Mouse (Mus musculus) limb, embryonic 14.5 days (tissue): ENCODE data around the gene Traf3ip2. TPM values are rescaled to one million over a fixed set of nuclear protein-coding genes. Genes with fewer than 3 reads are reported as not detected.

Source experiments
- ATAC-seq: fragments of 200-750 bp; cut with Nextera tagmentation; 2 replicates; pipeline ENCODE4 v1.8.0; 2017; ENCODE audit warnings: low read depth, moderate number of reproducible peaks, moderate TSS enrichment; ENCODE audit not compliant: low FRiP score
- DNase-seq: peaks from one replicate; pipeline ENCODE4 v3.0.0-alpha.2; 2015; ENCODE audit warnings: low spot score
- H3K27ac ChIP-seq: fragments of 300-500 bp; sonication (generic); replicated peaks from 2 replicates; pipeline ENCODE4 v1.5.1; 2014; ENCODE audit warnings: low read depth, mild to moderate bottlenecking, low read length, moderate library complexity, mixed read lengths
- H3K27me3 ChIP-seq: fragments of 300-500 bp; sonication (generic); 2 replicates; pipeline ENCODE4 v1.6.1; 2014; ENCODE audit warnings: low read length, mixed read lengths; ENCODE audit not compliant: control insufficient read depth, insufficient read depth
- H3K36me3 ChIP-seq: fragments of 300-500 bp; sonication (generic); 2 replicates; pipeline ENCODE4 v1.6.1; 2014; ENCODE audit warnings: mild to moderate bottlenecking, low read length, moderate library complexity, mixed read lengths; ENCODE audit not compliant: control insufficient read depth, insufficient read depth
- H3K4me1 ChIP-seq: fragments of 300-500 bp; sonication (generic); 2 replicates; pipeline ENCODE4 v1.6.1; 2014; ENCODE audit warnings: antibody characterized with exemption, low read length, mixed read lengths; ENCODE audit not compliant: control insufficient read depth, insufficient read depth
- H3K4me2 ChIP-seq: fragments of 300-500 bp; sonication (generic); replicated peaks from 2 replicates; pipeline ENCODE4 v1.6.1; 2014; ENCODE audit warnings: low read depth, mild to moderate bottlenecking, low read length, moderate library complexity; ENCODE audit not compliant: severe bottlenecking
- H3K4me3 ChIP-seq: fragments of 300-500 bp; sonication (generic); replicated peaks from 2 replicates; pipeline ENCODE4 v1.5.1; 2014; ENCODE audit warnings: low read length
- H3K9ac ChIP-seq: fragments of 300-500 bp; sonication (generic); 2 replicates; pipeline ENCODE4 v1.6.1; 2014; ENCODE audit warnings: mild to moderate bottlenecking, low read depth, low read length, moderate library complexity; ENCODE audit not compliant: severe bottlenecking
- H3K9me3 ChIP-seq: fragments of 300-500 bp; sonication (generic); 2 replicates; pipeline ENCODE4 v1.6.1; 2016; ENCODE audit warnings: low read length; ENCODE audit not compliant: control insufficient read depth
- POLR2A ChIP-seq: fragments of 200-500 bp; IDR thresholded peaks from 2 replicates; pipeline ENCODE4 v1.8.0; 2012; ENCODE audit warnings: inconsistent platforms, mild to moderate bottlenecking, moderate library complexity, borderline replicate concordance; ENCODE audit not compliant: insufficient read depth, insufficient read length; ENCODE audit errors: extremely low read depth
- WGBS: fragments of 180-500 bp; shearing (Covaris S2); extraction: QIAGEN DNeasy Blood & Tissue Kit; methylation state at CpG from one replicate; pipeline ENCODE4 v1.1.7; 2014; 5-methylcytosine and 5-hydroxymethylcytosine counted together
- polyA plus RNA-seq, 2 experiments: library from polyadenylated mRNA; depleted of rRNA in 1 of 2; stranded (reverse) in 1 of 2; unstranded in 1 of 2; fragments of >200 nt; fragmentation: Nextera tagmentation in 1 of 2; extraction: Ambion mirVana in 1 of 2; gene quantifications; 2 replicates each; pipeline versions ENCODE4 v1.2.1 to v1.2.3; 2012 to 2014

Traf3ip2 gene
- polyA plus RNA-seq, 2 experiments, result 9.0 to 13.3 TPM

DNA sequence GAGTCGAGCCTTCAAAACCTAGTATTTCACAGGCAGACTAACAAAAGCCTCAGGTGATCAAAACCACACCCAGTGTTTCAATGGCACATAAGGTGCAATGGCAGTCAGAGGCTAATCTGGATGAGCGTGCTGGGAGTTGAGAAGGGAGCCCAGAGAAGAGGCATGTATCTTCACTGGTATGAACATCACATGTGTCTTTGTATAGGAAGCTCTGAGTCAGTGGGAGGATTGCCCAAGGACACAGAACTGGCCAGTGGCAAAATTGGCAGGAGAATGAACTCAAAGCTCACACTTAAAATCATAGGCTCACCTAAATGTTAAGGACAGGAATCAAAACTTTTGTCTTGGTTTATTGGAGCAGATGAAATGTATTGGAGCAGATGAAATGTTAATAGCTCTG is 70.7 kb downstream of the Traf3ip2 start:
- H3K9me3 ChIP-seq, result no peaks in the 10 kb centered on the region
- 83% methylated on average over 2 of the region's 2 CpGs for WGBS
- DNase-seq, result no peak
- no peak overlapping the region for H3K9ac ChIP-seq
- H3K4me3 ChIP-seq, result no peak overlapping the region
- H3K27ac ChIP-seq, result no peak overlapping the region
- 0 out of 2 replicates have a peak, but pooled peaks cover 6% of the 10 kb centered on the region for H3K36me3 ChIP-seq
- no peak for TF ChIP-seq POLR2A
- H3K4me1 ChIP-seq, result 0 out of 2 replicates have a peak, but pooled peaks cover 6% of the 10 kb centered on the region
- no peak overlapping the region for H3K4me2 ChIP-seq
- no peak for ATAC-seq
- H3K27me3 ChIP-seq, result no peaks in the 10 kb centered on the region

GRCm38 (mm10) chr10:39686811-39687210 is 74.1 kb downstream of the Traf3ip2 start:
- Histone ChIP-seq H3K4me1 (peaks cover 9% of the 10 kb centered on the region; the same call in 1 of the 2 replicates), H3K9ac (no peak overlapping the region), H3K27ac (no peak overlapping the region), H3K4me2 (no peak overlapping the region), H3K4me3 (no peak overlapping the region), H3K9me3 (no peaks in the 10 kb centered on the region), H3K36me3 (no peaks in the 10 kb centered on the region), H3K27me3 (no peaks in the 10 kb centered on the region)
- no peak for TF ChIP-seq POLR2A
- DNase-seq (peak; percentile 45), ATAC-seq (peak; percentile 55; the same call in 1 of the 2 replicates)
- 96% methylated on average over 4 of the region's 4 CpGs for WGBS

DNA sequence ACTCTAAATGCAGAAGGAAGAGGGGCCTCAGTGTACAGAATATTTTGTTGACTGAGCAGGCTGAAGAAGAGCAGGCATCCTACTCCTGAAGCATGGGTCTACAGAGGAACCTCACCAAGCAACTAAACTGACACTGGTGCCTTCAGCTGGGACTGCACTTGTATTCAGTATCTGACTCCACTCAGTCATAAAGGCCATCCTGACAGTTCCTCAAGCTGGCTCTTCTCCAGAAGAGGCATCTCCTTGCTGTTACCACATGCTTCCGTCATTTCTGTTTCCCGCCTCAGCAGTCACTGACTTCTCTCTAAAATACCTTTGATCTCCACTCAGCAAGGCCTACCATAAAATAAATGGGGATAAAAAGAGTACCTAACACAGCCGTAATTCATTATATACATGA is 75.1 kb downstream of the Traf3ip2 start:
- no peak for TF ChIP-seq POLR2A
- no peak for DNase-seq
- no peak overlapping the region for H3K4me2 ChIP-seq
- no peak overlapping the region for H3K9ac ChIP-seq
- ATAC-seq, result no peak
- no peaks in the 10 kb centered on the region for H3K27me3 ChIP-seq
- WGBS, result 43% methylated on average over 3 of the region's 3 CpGs
- no peaks in the 10 kb centered on the region for H3K36me3 ChIP-seq
- H3K9me3 ChIP-seq, result no peaks in the 10 kb centered on the region
- peaks cover 9% of the 10 kb centered on the region; the same call in 1 of the 2 replicates for H3K4me1 ChIP-seq
- H3K4me3 ChIP-seq, result no peak overlapping the region
- no peak overlapping the region for H3K27ac ChIP-seq

- no peak for TF ChIP-seq POLR2A
- WGBS, result 60% methylated on average over 11 of the region's 11 CpGs
- Histone ChIP-seq H3K4me3 (no peak overlapping the region), H3K4me2 (no peak overlapping the region), H3K36me3 (no peaks in the 10 kb centered on the region), H3K9me3 (no peaks in the 10 kb centered on the region), H3K9ac (no peak overlapping the region), H3K4me1 (peaks cover 3% of the 10 kb centered on the region; the same call in 1 of the 2 replicates), H3K27me3 (no peaks in the 10 kb centered on the region), H3K27ac (no peak overlapping the region)
- DNase-seq (no peak), ATAC-seq (peak; percentile 57; the same call in 1 of the 2 replicates)
Measured at GRCm38 (mm10) chr10:39691351-39692064, 78.8 kb downstream of the Traf3ip2 start.

GRCm38 (mm10) chr10:39692152-39692551 is 79.4 kb downstream of the Traf3ip2 start:
- TF ChIP-seq POLR2A, result no peak
- Histone ChIP-seq H3K4me2 (no peak overlapping the region), H3K9me3 (no peaks in the 10 kb centered on the region), H3K27me3 (no peaks in the 10 kb centered on the region), H3K4me1 (peaks cover 3% of the 10 kb centered on the region; the same call in 1 of the 2 replicates), H3K4me3 (no peak overlapping the region), H3K9ac (no peak overlapping the region), H3K36me3 (no peaks in the 10 kb centered on the region), H3K27ac (no peak overlapping the region)
- 72% methylated on average over 2 of the region's 2 CpGs for WGBS
- no peak for DNase-seq
- ATAC-seq, result no peak

Other genes starting within 250 kb of the Traf3ip2 start
- gene Fyn, start 244.1 kb upstream of the Traf3ip2 start, polyA plus RNA-seq (2012; rRNA removed), result 53.5 and 58.4 TPM in 2 replicates
- gene Fyn, start 244.1 kb upstream of the Traf3ip2 start, polyA plus RNA-seq (2014; fragmentation: Nextera tagmentation; extraction: Ambion mirVana), result 51.5 and 53.4 TPM in 2 replicates
- 65.3 and 66.3 TPM in 2 replicates for gene Rev3l, start 119.2 kb downstream of the Traf3ip2 start, polyA plus RNA-seq (2012; rRNA removed)
- gene Rev3l, start 119.2 kb downstream of the Traf3ip2 start, polyA plus RNA-seq (2014; fragmentation: Nextera tagmentation; extraction: Ambion mirVana), result 25.8 and 29.5 TPM in 2 replicates